Mouse (Mus musculus): ENCODE measurements at regions not wholly inside any gene's neighbourhood (a gene's known extent, or its start where the extent isn't known, plus 50 kb on each side); places are given as distances from the start of the nearest gene placed in this dataset.
A peak's percentile ranks its signal among the peaks of the same experiment; 100 is the strongest.

- DNase-seq: peak; percentile 42
Measured at GRCm38 (mm10) chrX:99291423-99291963, 155.6 kb downstream of the Efnb1 start.

- no peak for DNase-seq
Measured at GRCm38 (mm10) chrX:99287988-99288387, 152.1 kb downstream of the Efnb1 start.

GRCm38 (mm10) chrX:99286876-99287275 is 150.9 kb downstream of the Efnb1 start:
- no peak for DNase-seq

GRCm38 (mm10) chrX:99285611-99286010 is 149.7 kb downstream of the Efnb1 start:
- DNase-seq: no peak

GRCm38 (mm10) chrX:99280991-99281390 is 145.1 kb downstream of the Efnb1 start:
- DNase-seq: no peak

GRCm38 (mm10) chrX:99280543-99280942 is 144.6 kb downstream of the Efnb1 start:
- DNase-seq: no peak

GRCm38 (mm10) chrX:99275536-99275935 is 139.6 kb downstream of the Efnb1 start:
- peak; percentile 49 for DNase-seq

GRCm38 (mm10) chrX:99271908-99272307 is 136.0 kb downstream of the Efnb1 start:
- no peak for DNase-seq

- no peak for DNase-seq
Measured at GRCm38 (mm10) chrX:99249038-99249607, 113.2 kb downstream of the Efnb1 start.

- no peak for DNase-seq
Measured at GRCm38 (mm10) chrX:99248181-99248580, 112.3 kb downstream of the Efnb1 start.

GRCm38 (mm10) chrX:99246704-99247103 is 110.8 kb downstream of the Efnb1 start:
- DNase-seq: no peak

GRCm38 (mm10) chrX:99246051-99246450 is 110.1 kb downstream of the Efnb1 start:
- DNase-seq: no peak

GRCm38 (mm10) chrX:99245541-99245940 is 109.6 kb downstream of the Efnb1 start:
- no peak for DNase-seq

GRCm38 (mm10) chrX:99243251-99243650 is 107.3 kb downstream of the Efnb1 start:
- no peak for DNase-seq

- DNase-seq: no peak
Measured at GRCm38 (mm10) chrX:99241684-99242118, 105.8 kb downstream of the Efnb1 start.

- no peak for DNase-seq
Measured at GRCm38 (mm10) chrX:99233035-99233434, 97.1 kb downstream of the Efnb1 start.

- DNase-seq: no peak
Measured at GRCm38 (mm10) chrX:99232331-99232730, 96.4 kb downstream of the Efnb1 start.

- no peak for DNase-seq
Measured at GRCm38 (mm10) chrX:99225111-99225752, 89.3 kb downstream of the Efnb1 start.

GRCm38 (mm10) chrX:99222017-99222416 is 86.1 kb downstream of the Efnb1 start:
- DNase-seq: no peak

GRCm38 (mm10) chrX:99220674-99221455 is 84.9 kb downstream of the Efnb1 start:
- DNase-seq: no peak

- DNase-seq: no peak
Measured at GRCm38 (mm10) chrX:99218213-99218612, 82.3 kb downstream of the Efnb1 start.

- DNase-seq: peak; percentile 63
Measured at GRCm38 (mm10) chrX:99216633-99217459, 80.9 kb downstream of the Efnb1 start.
